In the genomic region with DNA sequence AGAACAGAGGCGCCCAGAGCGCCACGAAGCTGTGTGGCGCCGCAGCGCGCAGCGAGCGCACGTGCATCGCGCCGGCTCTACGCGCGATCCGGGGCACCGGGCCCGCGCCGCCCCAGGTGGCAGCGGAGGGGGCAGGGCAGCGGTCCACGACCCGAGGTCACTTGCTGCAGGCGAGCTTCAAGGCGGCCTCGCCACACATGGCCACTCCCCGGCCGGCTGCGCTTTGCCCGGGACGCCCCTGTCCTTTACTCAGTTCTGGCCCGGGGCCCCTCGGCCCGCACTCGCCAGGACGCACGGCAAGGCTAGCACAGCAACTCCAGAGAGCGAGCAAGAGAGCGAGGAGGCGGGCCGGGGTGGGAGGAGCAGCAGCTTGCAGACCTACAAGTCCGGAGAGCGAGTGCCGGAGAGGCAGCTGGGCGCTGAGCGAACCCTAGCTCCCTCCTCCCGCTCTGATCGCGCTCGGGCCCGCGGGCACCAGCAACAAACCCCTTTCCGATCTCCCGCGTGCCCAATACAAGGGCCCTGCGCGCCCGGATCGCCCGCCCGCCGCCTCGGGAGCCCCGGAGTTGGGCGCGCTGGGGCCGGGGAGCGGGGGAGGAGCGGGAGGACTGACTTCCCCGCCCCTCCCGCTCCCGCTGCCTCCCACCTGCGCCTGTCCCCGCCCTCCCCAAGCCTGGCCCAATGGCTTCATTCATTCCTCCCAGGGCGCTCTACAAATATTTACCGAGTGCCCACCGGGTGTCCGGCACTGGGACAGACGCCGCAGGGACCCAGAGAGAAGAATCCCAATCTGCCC, we compare ENCODE assay signal across 8 mouse cellular contexts. TPM values are rescaled to one million over a fixed set of nuclear protein-coding genes. Genes with fewer than 3 reads are reported as not detected.
DNase-seq lines count a peak whose midpoint lies in the region; ATAC-seq and TF ChIP-seq lines count a peak whose summit lies in the region.

Bmp7 (minus strand) TSS at position 319 of the 796 bp plus-strand sequence.

- peak; percentile 54 to 67 for DNase-seq in cerebellum, postnatal 10 days
- no peak for DNase-seq in cerebellum, adult 9-11 months
- DNase-seq in gastrocnemius, postnatal 25 days = peak; percentile 62
- peak; percentile 86 for DNase-seq in limb, embryonic 14.5 days (ENCODE audit: low spot score)
- DNase-seq in midbrain, embryonic 14.5 days = peak; percentile 79

- peak; percentile 88 for ATAC-seq in intestine, postnatal 0 days
- peak; percentile 86 for ATAC-seq in limb, embryonic 14.5 days (ENCODE audit: low FRiP score, low read depth)
- ATAC-seq in midbrain, embryonic 14.5 days (ENCODE audit: low FRiP score, low TSS enrichment) = peak; percentile 31; the same call in 1 of the 2 replicates

- peak within 1 kb of the TSS; percentile 94 for H3K4me2 ChIP-seq in intestine, postnatal 0 days (replicated peaks; ENCODE audit: low read depth)
- peak within 1 kb of the TSS; percentile 97 for H3K4me2 ChIP-seq in limb, embryonic 14.5 days (replicated peaks; ENCODE audit: low read depth, low read length, severe bottlenecking)
- H3K4me2 ChIP-seq in midbrain, embryonic 14.5 days (ENCODE audit: low read length) = peak within 1 kb of the TSS; percentile 83

- H3K9ac ChIP-seq in intestine, postnatal 0 days (ENCODE audit: low read depth, low read length) = peak within 1 kb of the TSS; percentile 51
- H3K9ac ChIP-seq in limb, embryonic 14.5 days (ENCODE audit: low read depth, low read length, severe bottlenecking) = peak within 1 kb of the TSS; percentile 65
- H3K9ac ChIP-seq in midbrain, embryonic 14.5 days (replicated peaks; ENCODE audit: low read length) = peak within 1 kb of the TSS; percentile 40; the same call in 1 of the 2 replicates

- H3K9me3 ChIP-seq in intestine, postnatal 0 days (ENCODE audit: control insufficient read depth) = no peaks in the 10 kb centered on the region
- H3K9me3 ChIP-seq in limb, embryonic 14.5 days (ENCODE audit: control insufficient read depth, low read length) = no peaks in the 10 kb centered on the region
- H3K9me3 ChIP-seq in midbrain, embryonic 14.5 days (ENCODE audit: control insufficient read depth, low read length) = no peaks in the 10 kb centered on the region

- 0 out of 2 replicates have a peak, but pooled peaks have one; percentile 17 for TF ChIP-seq POLR2A in limb, embryonic 14.5 days (IDR thresholded peaks at IDR 0.05; ENCODE audit: borderline replicate concordance, extremely low read depth, insufficient read depth, insufficient read length)
- no peak for TF ChIP-seq POLR2A in testis, adult 2 months (IDR thresholded peaks at IDR 0.05; ENCODE audit: control insufficient read depth, low read depth, low read length)

- no peaks in the 10 kb centered on the region for H3K36me3 ChIP-seq in intestine, postnatal 0 days (ENCODE audit: control insufficient read depth, insufficient read depth)
- H3K36me3 ChIP-seq in limb, embryonic 14.5 days (ENCODE audit: control insufficient read depth, insufficient read depth, low read length) = no peaks in the 10 kb centered on the region
- H3K36me3 ChIP-seq in midbrain, embryonic 14.5 days (ENCODE audit: control insufficient read depth, insufficient read depth, low read length) = no peaks in the 10 kb centered on the region
- H3K36me3 ChIP-seq in testis, adult 2 months (ENCODE audit: control insufficient read depth, insufficient read depth, low read length) = no peaks in the 10 kb centered on the region

- peak; percentile 10; the same call in 1 of the 2 replicates for TF ChIP-seq CTCF in intestine, postnatal 0 days (IDR thresholded peaks at IDR 0.05; ENCODE audit: low read depth)
- TF ChIP-seq CTCF in testis, adult 2 months (IDR thresholded peaks at IDR 0.05; ENCODE audit: control insufficient read depth, insufficient read depth, insufficient replicate concordance, low read depth, low read length) = no peak

- H3K4me3 ChIP-seq in brown adipose tissue, adult 24 weeks (ENCODE audit: insufficient read depth, low read depth, low read length) = peak within 1 kb of the TSS; percentile 41
- H3K4me3 ChIP-seq in intestine, postnatal 0 days (ENCODE audit: low read depth, low read length) = peak within 1 kb of the TSS; percentile 60
- peak within 1 kb of the TSS; percentile 74 for H3K4me3 ChIP-seq in limb, embryonic 14.5 days (replicated peaks; ENCODE audit: low read length)
- peak within 1 kb of the TSS; percentile 41 for H3K4me3 ChIP-seq in midbrain, embryonic 14.5 days (replicated peaks; ENCODE audit: low read depth, low read length)
- peak within 1 kb of the TSS; percentile 73 for H3K4me3 ChIP-seq in testis, adult 2 months (ENCODE audit: control insufficient read depth, low read depth, low read length)

- no peaks in the 10 kb centered on the region for H3K27me3 ChIP-seq in intestine, postnatal 0 days (replicated peaks; ENCODE audit: control insufficient read depth, insufficient read depth, low read length)
- no peaks in the 10 kb centered on the region; the same call in 1 of the 2 replicates for H3K27me3 ChIP-seq in limb, embryonic 14.5 days (ENCODE audit: control insufficient read depth, insufficient read depth, low read length)
- H3K27me3 ChIP-seq in midbrain, embryonic 14.5 days (ENCODE audit: control insufficient read depth, insufficient read depth, low read length) = peaks cover 82% of the 10 kb centered on the region
- no peaks in the 10 kb centered on the region for H3K27me3 ChIP-seq in testis, adult 2 months (ENCODE audit: control insufficient read depth, insufficient read depth, low read length)

- H3K4me1 ChIP-seq in brown adipose tissue, adult 24 weeks (ENCODE audit: control insufficient read depth, insufficient read depth, insufficient read length, low read length) = no peaks in the 10 kb centered on the region
- peaks cover 4% of the 10 kb centered on the region; the same call in 1 of the 2 replicates for H3K4me1 ChIP-seq in intestine, postnatal 0 days (replicated peaks; ENCODE audit: control insufficient read depth, insufficient read depth, low read length)
- peaks cover 40% of the 10 kb centered on the region for H3K4me1 ChIP-seq in limb, embryonic 14.5 days (ENCODE audit: control insufficient read depth, insufficient read depth, low read length)
- peaks cover 27% of the 10 kb centered on the region for H3K4me1 ChIP-seq in midbrain, embryonic 14.5 days (ENCODE audit: control insufficient read depth, insufficient read depth, low read length)
- peaks cover 16% of the 10 kb centered on the region for H3K4me1 ChIP-seq in testis, adult 2 months (ENCODE audit: control insufficient read depth, insufficient read depth, low read length)

- no peak within 1 kb of the TSS for H3K27ac ChIP-seq in brown adipose tissue, adult 24 weeks (replicated peaks; ENCODE audit: low read depth, low read length)
- H3K27ac ChIP-seq in intestine, postnatal 0 days (ENCODE audit: low read depth, low read length) = peak within 1 kb of the TSS; percentile 83
- H3K27ac ChIP-seq in limb, embryonic 14.5 days (replicated peaks; ENCODE audit: low read depth, low read length) = peak within 1 kb of the TSS; percentile 82
- H3K27ac ChIP-seq in midbrain, embryonic 14.5 days (replicated peaks; ENCODE audit: low read depth, low read length) = peak within 1 kb of the TSS; percentile 32; the same call in 1 of the 2 replicates
- H3K27ac ChIP-seq in testis, adult 2 months (ENCODE audit: control insufficient read depth, insufficient read depth, low read depth, low read length) = no peak within 1 kb of the TSS

- under 1% methylated on average over 80 of the region's 82 CpGs for WGBS in intestine, postnatal 0 days
- WGBS in limb, embryonic 14.5 days = 0% methylated on average over 47 of the region's 82 CpGs
- under 1% methylated on average over 73 of the region's 82 CpGs for WGBS in midbrain, embryonic 14.5 days

RNA-seq across cellular contexts. Expression of gene Bmp7, which starts in this region (rescaled TPM):
- polyA plus RNA-seq in brown adipose tissue, adult 24 weeks (2012; ENCODE audit: insufficient read depth, insufficient read length, missing spikeins) = 0.28 and 0.29 TPM in 2 replicates
- 1 to 10 TPM in 1 of 2 experiments, under 1 TPM in 1; 0.87 to 1.8 TPM for total RNA-seq in gastrocnemius, postnatal 25 days (2021)
- polyA plus RNA-seq in intestine, postnatal 0 days (2015; fragmentation: Nextera tagmentation; extraction: Ambion mirVana) = 37.6 and 41.1 TPM in 2 replicates
- polyA plus RNA-seq in limb, embryonic 14.5 days (2012; rRNA removed) = 41.9 and 52.2 TPM in 2 replicates
- 28.6 and 33.4 TPM in 2 replicates for polyA plus RNA-seq in limb, embryonic 14.5 days (2014; fragmentation: Nextera tagmentation; extraction: Ambion mirVana)
- polyA plus RNA-seq in midbrain, embryonic 14.5 days (2014; fragmentation: Nextera tagmentation; extraction: Ambion mirVana) = 3.1 and 13.2 TPM in 2 replicates
- 2.4 and 2.8 TPM in 2 replicates for polyA plus RNA-seq in testis, adult 2 months (2012; rRNA removed)

Comparison
In these comparisons a context has a peak if more than half of its experiments do, and no peak if none do; other contexts are left out.
1. H3K27ac ChIP-seq: peak in intestine, postnatal 0 days (single experiment), limb, embryonic 14.5 days (single experiment) and midbrain, embryonic 14.5 days (single experiment); none in brown adipose tissue, adult 24 weeks (single experiment) and testis, adult 2 months (single experiment).
2. ATAC-seq: peak in every context shown above with its lines; median percentile 88 in intestine, postnatal 0 days; 86 in limb, embryonic 14.5 days; 31 in midbrain, embryonic 14.5 days.
3. Peak in every context shown above with its lines, with median percentiles within 50 percentile points of each other: H3K4me3 ChIP-seq, H3K4me2 ChIP-seq and H3K9ac ChIP-seq.